11 mouse cellular contexts compared by ENCODE assay signal in the genomic region with DNA sequence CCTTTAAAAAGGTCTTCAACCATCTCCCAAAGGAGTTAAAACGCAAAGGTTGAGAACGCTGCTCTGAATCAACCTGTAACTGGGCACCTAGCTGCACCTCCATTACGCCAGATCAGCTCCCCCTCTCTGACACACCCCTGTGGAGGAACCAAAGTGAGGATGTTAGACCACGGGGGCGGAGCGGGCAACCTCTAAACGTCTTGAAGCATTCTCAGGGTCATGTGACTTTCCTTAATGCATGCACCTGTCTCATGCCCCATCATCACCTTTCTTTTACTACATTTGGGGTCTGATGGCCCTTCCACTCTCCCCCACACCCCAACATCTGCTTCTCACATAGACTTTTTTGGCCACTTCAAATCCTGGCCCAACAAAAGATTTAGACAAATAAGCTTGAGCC.
DNase-seq lines count a peak whose midpoint lies in the region; ATAC-seq and TF ChIP-seq lines count a peak whose summit lies in the region.
"Had no signal": no experiment of that assay in that cellular context is flagged by ENCODE, and none has a peak within 500 bp of the region (broad histone marks: within the 10 kb centered on the region; RNA-seq: fewer than 3 reads in every experiment).

No protein-coding gene starts in this region.

- H3K27me3 ChIP-seq in erythroblast, embryonic 14.5 days (ENCODE audit: control insufficient read depth) = no peaks in the 10 kb centered on the region
- no peaks in the 10 kb centered on the region for H3K27me3 ChIP-seq in neural tube, embryonic 13.5 days
- H3K27me3 ChIP-seq in neural tube, embryonic 15.5 days (replicated peaks) = no peaks in the 10 kb centered on the region
- H3K27me3 ChIP-seq in liver, embryonic 14.5 days (ENCODE audit: control insufficient read depth, insufficient read depth, low read length) = no peaks in the 10 kb centered on the region
- H3K27me3 ChIP-seq: embryonic facial prominence, embryonic 12.5 days had no signal

- no peak overlapping the region for H3K27ac ChIP-seq in neural tube, embryonic 13.5 days (replicated peaks)
- no peak overlapping the region for H3K27ac ChIP-seq in neural tube, embryonic 15.5 days (replicated peaks)
- peak overlapping the region; percentile 99 for H3K27ac ChIP-seq in liver, embryonic 14.5 days
- H3K27ac ChIP-seq: embryonic facial prominence, embryonic 12.5 days; left cerebral cortex, adult 2 months had no signal

- no peak for DNase-seq in liver, embryonic 14.5 days (ENCODE audit: low read depth in 3 of 3, low spot score in 3 of 3)
- DNase-seq in thymus, postnatal 4 days = peak; percentile 62
- DNase-seq in gastrocnemius, adult 18-20 months (ENCODE audit: low spot score) = no peak
- DNase-seq in right cerebral cortex, postnatal 14 days = no peak
- DNase-seq: retina, postnatal 1 day had no signal

- H3K4me2 ChIP-seq in neural tube, embryonic 13.5 days = peak overlapping the region; percentile 9; the same call in 1 of the 2 replicates
- H3K4me2 ChIP-seq in neural tube, embryonic 15.5 days = no peak overlapping the region
- H3K4me2 ChIP-seq in liver, embryonic 14.5 days (ENCODE audit: low read depth) = peak overlapping the region; percentile 66
- H3K4me2 ChIP-seq: embryonic facial prominence, embryonic 12.5 days had no signal

- H3K9ac ChIP-seq in neural tube, embryonic 13.5 days = no peak overlapping the region
- no peak overlapping the region for H3K9ac ChIP-seq in neural tube, embryonic 15.5 days (replicated peaks)
- H3K9ac ChIP-seq in liver, embryonic 14.5 days (replicated peaks) = peak overlapping the region; percentile 66
- H3K9ac ChIP-seq: embryonic facial prominence, embryonic 12.5 days had no signal

- peaks cover 15% of the 10 kb centered on the region for H3K36me3 ChIP-seq in erythroblast, embryonic 14.5 days (ENCODE audit: control insufficient read depth)
- H3K36me3 ChIP-seq in neural tube, embryonic 13.5 days = no peaks in the 10 kb centered on the region
- H3K36me3 ChIP-seq in neural tube, embryonic 15.5 days = no peaks in the 10 kb centered on the region
- no peaks in the 10 kb centered on the region for H3K36me3 ChIP-seq in liver, embryonic 14.5 days (replicated peaks; ENCODE audit: control insufficient read depth, insufficient read depth, low read depth)
- H3K36me3 ChIP-seq: embryonic facial prominence, embryonic 12.5 days had no signal

- H3K4me1 ChIP-seq in erythroblast, embryonic 14.5 days (ENCODE audit: control insufficient read depth) = peaks cover 99% of the 10 kb centered on the region
- H3K4me1 ChIP-seq in neural tube, embryonic 13.5 days (replicated peaks) = peaks cover 24% of the 10 kb centered on the region
- peaks cover 10% of the 10 kb centered on the region for H3K4me1 ChIP-seq in neural tube, embryonic 15.5 days
- peaks cover 91 to 92% of the 10 kb centered on the region in 2 experiments for H3K4me1 ChIP-seq in liver, embryonic 14.5 days (replicated peaks; ENCODE audit: control insufficient read depth in 2 of 2, insufficient read depth in 2 of 2, low read length in 1 of 2)

- TF ChIP-seq CTCF in liver, embryonic 14.5 days (IDR thresholded peaks at IDR 0.05; ENCODE audit: low read depth) = no peak

- ATAC-seq in erythroblast, adult 5-6 weeks (replicated peaks; ENCODE audit: low FRiP score, poor library complexity, severe bottlenecking) = no peak
- no peak for ATAC-seq in neural tube, embryonic 13.5 days (ENCODE audit: low read depth)
- no peak for ATAC-seq in neural tube, embryonic 15.5 days (ENCODE audit: low FRiP score)
- ATAC-seq in liver, embryonic 14.5 days (ENCODE audit: insufficient read depth) = no peak

- no peaks in the 10 kb centered on the region for H3K9me3 ChIP-seq in erythroblast, embryonic 14.5 days (ENCODE audit: control insufficient read depth, low read length)
- H3K9me3 ChIP-seq in neural tube, embryonic 13.5 days = no peaks in the 10 kb centered on the region
- H3K9me3 ChIP-seq in neural tube, embryonic 15.5 days (replicated peaks) = no peaks in the 10 kb centered on the region
- H3K9me3 ChIP-seq in liver, embryonic 14.5 days (ENCODE audit: control insufficient read depth, low read length) = no peaks in the 10 kb centered on the region
- H3K9me3 ChIP-seq: embryonic facial prominence, embryonic 12.5 days had no signal

- TF ChIP-seq EP300 in liver, embryonic 14.5 days (IDR thresholded peaks at IDR 0.05; ENCODE audit: low read depth) = no peak

- 43% methylated on average over 7 of the region's 7 CpGs for WGBS in neural tube, embryonic 13.5 days
- 44% methylated on average over 7 of the region's 7 CpGs for WGBS in neural tube, embryonic 15.5 days
- 19% methylated on average over 7 of the region's 7 CpGs for WGBS in liver, embryonic 14.5 days (ENCODE audit: insufficient replicate concordance)

- H3K4me3 ChIP-seq in erythroblast, embryonic 14.5 days (replicated peaks) = peak overlapping the region; percentile 60
- H3K4me3 ChIP-seq in neural tube, embryonic 13.5 days = no peak overlapping the region
- no peak overlapping the region for H3K4me3 ChIP-seq in neural tube, embryonic 15.5 days (replicated peaks)
- H3K4me3 ChIP-seq in liver, embryonic 14.5 days (ENCODE audit: insufficient read depth in 1 of 2, low read depth in 2 of 2, low read length in 2 of 2) = peak overlapping the region; percentile 15 to 30
- H3K4me3 ChIP-seq: embryonic facial prominence, embryonic 12.5 days; left cerebral cortex, adult 2 months had no signal

Comparison
In these comparisons a context has a peak if more than half of its experiments do, and no peak if none do; other contexts are left out.
1. H3K4me3 ChIP-seq: peak in erythroblast, embryonic 14.5 days (single experiment) and liver, embryonic 14.5 days (2 of 2); none in neural tube, embryonic 13.5 days (single experiment) and neural tube, embryonic 15.5 days (single experiment).